Mouse (Mus musculus) heart, adult 2 months (tissue): ENCODE results near the gene Ppp1r10.

Source experiments
- CTCF ChIP-seq: fragments of 200-600 bp; IDR thresholded peaks from 2 replicates; pipeline ENCODE4 v1.8.1; 2022; ENCODE audit warnings: antibody characterized with exemption, mild to moderate bottlenecking, moderate library complexity
- EP300 ChIP-seq: fragments of 200-500 bp; IDR thresholded peaks from 2 replicates; pipeline ENCODE4 v1.6.1; 2011; ENCODE audit warnings: low read depth, low read length, control low read depth; ENCODE audit not compliant: insufficient read depth

DNA sequence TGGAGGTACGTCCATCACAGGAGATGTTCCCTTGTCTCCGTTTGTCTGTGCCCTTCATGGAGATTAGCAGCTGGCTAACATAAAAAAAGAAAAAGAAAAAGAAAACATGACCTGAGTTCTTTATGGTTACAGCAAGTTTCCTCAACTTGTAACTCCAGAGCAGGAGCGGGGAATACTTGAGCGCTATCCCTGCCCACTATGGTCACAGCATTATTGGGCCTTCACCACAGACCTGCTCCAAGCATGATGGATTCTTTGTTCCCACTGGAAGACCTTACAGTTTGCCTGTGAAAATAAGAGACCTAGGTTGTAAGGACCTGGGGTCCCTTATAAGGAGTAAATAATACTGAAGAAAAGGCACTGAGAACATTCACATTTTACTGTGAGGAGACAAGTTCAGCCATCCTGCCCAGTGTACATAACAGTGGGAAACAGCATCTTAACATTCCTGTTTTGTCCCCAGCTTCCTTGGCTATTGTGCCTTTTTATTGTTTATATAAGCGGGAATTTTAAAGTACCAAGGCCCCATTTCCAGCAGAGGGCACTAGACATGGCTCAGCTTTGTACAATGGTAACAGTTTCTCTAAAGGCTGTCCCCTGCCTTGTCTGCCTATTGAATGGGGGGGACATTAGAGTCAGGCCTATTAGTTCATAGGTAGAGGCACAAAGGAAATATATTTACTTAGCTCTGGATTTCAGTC, 4.8 kb downstream of the Ppp1r10 start:
- TF ChIP-seq CTCF (peak; percentile 74), EP300 (no peak)
